Mouse (Mus musculus) testis, adult 2 months (tissue): ENCODE measurements around the gene Lrguk.

Source experiments
- CTCF ChIP-seq: fragments of 200-500 bp; IDR thresholded peaks from 2 replicates; pipeline ENCODE4 v1.5.1; 2012; ENCODE audit warnings: low read depth, mild to moderate bottlenecking, inconsistent platforms, low read length, moderate library complexity; ENCODE audit not compliant: control insufficient read depth, insufficient read depth, insufficient replicate concordance
- POLR2A ChIP-seq: fragments of 200-500 bp; IDR thresholded peaks from 2 replicates; pipeline ENCODE4 v1.6.1; 2012; ENCODE audit warnings: low read depth, mild to moderate bottlenecking, inconsistent platforms, low read length, moderate library complexity; ENCODE audit not compliant: control insufficient read depth

DNA sequence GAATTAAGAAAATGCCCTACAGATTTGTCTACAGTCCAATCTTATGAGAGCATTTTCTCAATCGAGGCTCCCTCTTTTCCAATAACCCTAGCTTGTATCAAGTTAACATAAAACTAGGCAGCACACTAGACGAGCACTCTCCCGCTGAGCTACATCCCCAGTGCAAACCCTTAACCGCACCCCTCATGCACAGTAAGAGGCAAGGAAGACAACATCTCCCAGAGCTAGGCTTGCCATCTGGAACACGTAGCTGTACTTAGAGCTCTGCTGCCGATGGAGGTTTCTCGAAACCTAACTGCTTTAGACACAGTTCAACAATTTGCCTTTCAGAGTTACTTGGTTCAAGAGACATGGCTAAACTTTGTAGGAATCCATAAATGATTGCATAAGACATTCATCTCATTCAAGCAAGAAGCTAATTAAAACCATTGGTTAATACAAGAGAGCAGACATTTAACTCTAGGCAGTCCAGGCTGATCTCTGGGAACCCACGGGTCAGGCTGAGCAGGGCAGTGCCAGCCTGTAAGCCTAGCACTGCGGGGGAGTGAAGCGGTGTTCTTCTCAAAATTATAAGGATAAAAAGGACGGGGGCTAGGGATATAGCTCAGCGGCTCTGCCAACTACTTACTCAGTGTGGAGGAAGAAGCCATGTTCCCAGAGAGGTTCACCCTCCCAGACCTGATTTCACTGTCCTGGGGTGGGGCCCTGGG lies 142.7 kb downstream of the Lrguk start:
- no peak for TF ChIP-seq CTCF
- TF ChIP-seq POLR2A = no peak
